In genomic region chr9:60124102-60124501, GRCm38 (mm10) we compare ENCODE assay signal across 19 mouse cellular contexts.
"Had no signal": no experiment of that assay in that cellular context is flagged by ENCODE, and none has a peak within 500 bp of the region (broad histone marks: within the 10 kb centered on the region; RNA-seq: fewer than 3 reads in every experiment).

No protein-coding gene starts in this region.

- ATAC-seq: liver, postnatal 0 days had no signal

- H3K9me3 ChIP-seq: limb, embryonic 12.5 days; liver, embryonic 13.5 days; lung, embryonic 15.5 days had no signal

- DNase-seq: kidney, adult 11 months; kidney, adult 9 months; kidney, postnatal 36 days; layer of hippocampus, adult 9-11 months; layer of hippocampus, postnatal 36 days; liver; liver, embryonic 13.5 days; liver, postnatal 0 days; lung, postnatal 14 days; retina, postnatal 1 day; right cerebral cortex, postnatal 4 days; spleen, adult 18-20 months; thymus, adult 18-20 months; thymus, postnatal 14 days had no signal

- H3K27me3 ChIP-seq: limb, embryonic 12.5 days; liver, embryonic 13.5 days; lung, embryonic 15.5 days had no signal

- H3K4me3 ChIP-seq: limb, embryonic 12.5 days; liver, embryonic 13.5 days; lung, embryonic 15.5 days; megakaryocyte, embryonic 14.5 days had no signal

- H3K4me1 ChIP-seq: liver, embryonic 13.5 days; megakaryocyte, embryonic 14.5 days had no signal

- H3K4me2 ChIP-seq: limb, embryonic 12.5 days; liver, embryonic 13.5 days; lung, embryonic 15.5 days had no signal

- H3K36me3 ChIP-seq: limb, embryonic 12.5 days; liver, embryonic 13.5 days; lung, embryonic 15.5 days had no signal

- H3K27ac ChIP-seq: kidney, postnatal 0 days; limb, embryonic 12.5 days; liver, embryonic 13.5 days; lung, embryonic 15.5 days; macrophage had no signal

- H3K9ac ChIP-seq: limb, embryonic 12.5 days; liver, embryonic 13.5 days; liver, postnatal 0 days; lung, embryonic 15.5 days had no signal
